Mouse (Mus musculus) stomach, postnatal 0 days (tissue): ENCODE results near the gene Olfr1393.

Source experiments
- CTCF ChIP-seq: IDR thresholded peaks from 2 replicates; pipeline ENCODE4 v1.5.1; 2016; ENCODE audit warnings: antibody characterized with exemption, low read depth, mild to moderate bottlenecking, moderate library complexity
- EP300 ChIP-seq: optimal IDR thresholded peaks from 2 replicates; pipeline ENCODE3; 2016; ENCODE audit warnings: antibody characterized with exemption

DNA sequence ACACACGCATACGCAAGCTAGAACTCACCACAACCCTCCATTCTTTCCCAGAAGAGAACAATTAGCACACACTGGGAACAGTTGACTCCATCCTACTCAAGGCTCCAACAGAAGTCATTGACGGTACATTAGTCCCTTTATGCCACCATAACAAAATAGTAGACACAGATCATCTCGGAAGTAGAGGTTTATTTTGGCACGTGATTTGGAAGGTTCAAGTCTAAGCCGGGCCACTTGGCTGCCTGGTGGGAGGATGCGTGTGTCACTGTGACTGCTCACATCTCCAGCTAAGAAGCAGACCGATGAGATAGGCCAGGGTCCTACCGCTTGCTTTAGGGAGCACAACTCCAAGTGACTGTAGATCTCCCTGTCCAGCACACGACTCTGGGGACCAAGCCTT, 10.8 kb upstream of the Olfr1393 start:
- TF ChIP-seq CTCF (no peak), EP300 (no peak)
